12 mouse cellular contexts compared by ENCODE assay signal in the genomic region with DNA sequence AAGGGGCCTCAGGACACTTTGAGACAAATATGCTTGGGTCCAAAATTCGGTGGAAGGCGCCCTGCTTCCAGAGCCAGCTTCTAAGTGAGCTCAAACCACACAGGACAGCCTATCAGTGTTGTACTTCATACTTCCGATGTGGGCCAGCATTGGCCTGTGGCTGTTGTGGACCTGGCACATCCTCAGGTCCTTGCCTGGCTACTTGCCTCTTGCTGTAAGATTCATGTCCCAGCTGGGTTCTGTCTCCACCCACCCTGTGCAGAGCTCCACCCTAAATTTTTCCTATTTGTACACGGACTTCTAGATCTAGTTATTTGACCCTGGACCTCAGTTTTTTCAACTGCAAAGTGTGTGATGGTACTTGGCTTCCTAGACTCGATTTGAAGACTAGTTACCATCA. TPM values are rescaled to one million over a fixed set of nuclear protein-coding genes. Genes with fewer than 3 reads are reported as not detected.
DNase-seq lines count a peak whose midpoint lies in the region; ATAC-seq and TF ChIP-seq lines count a peak whose summit lies in the region.
"Had no signal": no experiment of that assay in that cellular context is flagged by ENCODE, and none has a peak within 500 bp of the region (broad histone marks: within the 10 kb centered on the region; RNA-seq: fewer than 3 reads in every experiment).

No protein-coding gene starts in this region.

- no peak overlapping the region for H3K9ac ChIP-seq in hindbrain, embryonic 12.5 days
- no peak overlapping the region for H3K9ac ChIP-seq in hindbrain, postnatal 0 days (replicated peaks; ENCODE audit: low read length)
- H3K9ac ChIP-seq: embryonic facial prominence, embryonic 15.5 days had no signal

- no peak overlapping the region for H3K4me3 ChIP-seq in hindbrain, embryonic 12.5 days
- no peak overlapping the region for H3K4me3 ChIP-seq in hindbrain, postnatal 0 days (ENCODE audit: low read length)
- 0 out of 2 replicates have a peak overlapping the region, but pooled peaks have one; percentile 0 for H3K4me3 ChIP-seq in embryonic facial prominence, embryonic 10.5 days
- H3K4me3 ChIP-seq: embryonic facial prominence, embryonic 15.5 days had no signal

- H3K4me2 ChIP-seq in hindbrain, embryonic 12.5 days (replicated peaks) = no peak overlapping the region
- H3K4me2 ChIP-seq in hindbrain, postnatal 0 days (ENCODE audit: low read depth, low read length) = no peak overlapping the region
- H3K4me2 ChIP-seq: embryonic facial prominence, embryonic 15.5 days had no signal

- ATAC-seq in hindbrain, embryonic 12.5 days (ENCODE audit: low FRiP score) = no peak
- no peak for ATAC-seq in hindbrain, postnatal 0 days

- H3K4me1 ChIP-seq in hindbrain, embryonic 12.5 days = no peaks in the 10 kb centered on the region
- H3K4me1 ChIP-seq in hindbrain, postnatal 0 days (ENCODE audit: insufficient read depth, low read length) = no peaks in the 10 kb centered on the region
- peaks cover 7% of the 10 kb centered on the region for H3K4me1 ChIP-seq in embryonic facial prominence, embryonic 10.5 days
- H3K4me1 ChIP-seq: embryonic facial prominence, embryonic 15.5 days had no signal

- H3K9me3 ChIP-seq in hindbrain, embryonic 12.5 days (replicated peaks) = no peaks in the 10 kb centered on the region
- H3K9me3 ChIP-seq in hindbrain, postnatal 0 days (ENCODE audit: low read length) = no peaks in the 10 kb centered on the region
- no peaks in the 10 kb centered on the region for H3K9me3 ChIP-seq in embryonic facial prominence, embryonic 10.5 days
- H3K9me3 ChIP-seq: embryonic facial prominence, embryonic 15.5 days had no signal

- no peak for TF ChIP-seq CTCF in hindbrain, postnatal 0 days (IDR thresholded peaks at IDR 0.05; ENCODE audit: low read depth)

- 72% methylated on average over 5 of the region's 5 CpGs for whole genome bisulfite sequencing in hindbrain, embryonic 12.5 days
- WGBS in hindbrain, postnatal 0 days = 53% methylated on average over 5 of the region's 5 CpGs
- WGBS in embryonic facial prominence, embryonic 10.5 days = 61% methylated on average over 5 of the region's 5 CpGs

- H3K27ac ChIP-seq in hindbrain, embryonic 12.5 days = 0 out of 2 replicates have a peak overlapping the region, but pooled peaks have one; percentile 30
- no peak overlapping the region for H3K27ac ChIP-seq in hindbrain, postnatal 0 days
- peak overlapping the region; percentile 41 for H3K27ac ChIP-seq in embryonic facial prominence, embryonic 10.5 days (replicated peaks)
- H3K27ac ChIP-seq: embryonic facial prominence, embryonic 15.5 days had no signal

- H3K36me3 ChIP-seq in hindbrain, embryonic 12.5 days = peaks cover 24% of the 10 kb centered on the region
- peaks cover 22% of the 10 kb centered on the region for H3K36me3 ChIP-seq in hindbrain, postnatal 0 days (ENCODE audit: insufficient read depth, low read length)
- H3K36me3 ChIP-seq in embryonic facial prominence, embryonic 10.5 days (replicated peaks) = peaks cover 58% of the 10 kb centered on the region

- DNase-seq in hindbrain, postnatal 0 days (ENCODE audit: low spot score) = no peak
- DNase-seq in embryonic facial prominence, embryonic 10.5 days (ENCODE audit: low spot score) = no peak
- DNase-seq in heart, adult 18-20 months = peak; percentile 61 to 68
- DNase-seq in heart, postnatal 4 days = peak; percentile 56
- no peak for DNase-seq in frontal cortex, postnatal 25 days (ENCODE audit: low spot score in 2 of 2)
- no peak for DNase-seq in embryo, embryonic 10.5 days (ENCODE audit: low spot score)
- DNase-seq in left cerebral cortex, adult 18-20 months (ENCODE audit: low spot score in 2 of 2) = no peak
- DNase-seq: B cell, adult 2 months; left cerebral cortex, postnatal 4 days; spleen, adult 18-20 months had no signal

- no peaks in the 10 kb centered on the region for H3K27me3 ChIP-seq in hindbrain, embryonic 12.5 days
- H3K27me3 ChIP-seq in hindbrain, postnatal 0 days (ENCODE audit: insufficient read depth, low read length) = no peaks in the 10 kb centered on the region
- no peaks in the 10 kb centered on the region for H3K27me3 ChIP-seq in embryonic facial prominence, embryonic 10.5 days (replicated peaks; ENCODE audit: low read depth, poor library complexity, severe bottlenecking)
- H3K27me3 ChIP-seq: embryonic facial prominence, embryonic 15.5 days had no signal

RNA-seq across cellular contexts. Expression of gene Hmgcl, which starts 10.7 kb away (rescaled TPM):
- polyA plus RNA-seq in hindbrain, embryonic 12.5 days (2016; fragmentation: Nextera tagmentation; extraction: Ambion mirVana) = 55.6 and 60.2 TPM in 2 replicates
- 27.0 and 38.6 TPM in 2 replicates for total RNA-seq in hindbrain, postnatal 0 days (2014; rRNA removed)
- 55.0 and 60.0 TPM in 2 replicates for polyA plus RNA-seq in hindbrain, postnatal 0 days (2015; fragmentation: Nextera tagmentation; extraction: Ambion mirVana)
- polyA plus RNA-seq in embryonic facial prominence, embryonic 10.5 days (2016; fragmentation: Nextera tagmentation; extraction: Ambion mirVana) = 64.3 and 68.6 TPM in 2 replicates
- 10 to 100 TPM; 87.3 to 91.7 TPM for total RNA-seq in heart, adult 18-20 months (2021)
- total RNA-seq in heart, postnatal 4 days (2021) = 10 to 100 TPM; 52.2 to 59.8 TPM
- total RNA-seq in left cerebral cortex, adult 18-20 months (2021) = 10 to 100 TPM; 36.0 to 36.7 TPM

RNA-seq across cellular contexts. Expression of gene Fuca1, which starts 15.0 kb away (rescaled TPM):
- 50.2 and 54.1 TPM in 2 replicates for polyA plus RNA-seq in hindbrain, embryonic 12.5 days (2016; fragmentation: Nextera tagmentation; extraction: Ambion mirVana)
- 42.5 and 43.6 TPM in 2 replicates for total RNA-seq in hindbrain, postnatal 0 days (2014; rRNA removed)
- 92.8 and 97.3 TPM in 2 replicates for polyA plus RNA-seq in hindbrain, postnatal 0 days (2015; fragmentation: Nextera tagmentation; extraction: Ambion mirVana)
- 45.4 and 46.8 TPM in 2 replicates for polyA plus RNA-seq in embryonic facial prominence, embryonic 10.5 days (2016; fragmentation: Nextera tagmentation; extraction: Ambion mirVana)
- total RNA-seq in heart, adult 18-20 months (2021) = 10 to 100 TPM; 31.7 to 35.3 TPM
- 10 to 100 TPM; 42.4 to 45.9 TPM for total RNA-seq in heart, postnatal 4 days (2021)
- total RNA-seq in left cerebral cortex, adult 18-20 months (2021) = 10 to 100 TPM; 33.6 to 36.5 TPM

RNA-seq across cellular contexts. Expression of gene Gale, which starts 28.0 kb away (rescaled TPM):
- polyA plus RNA-seq in hindbrain, embryonic 12.5 days (2016; fragmentation: Nextera tagmentation; extraction: Ambion mirVana) = 35.3 and 35.5 TPM in 2 replicates
- total RNA-seq in hindbrain, postnatal 0 days (2014; rRNA removed) = 36.2 and 41.2 TPM in 2 replicates
- 39.8 and 40.2 TPM in 2 replicates for polyA plus RNA-seq in hindbrain, postnatal 0 days (2015; fragmentation: Nextera tagmentation; extraction: Ambion mirVana)
- 39.7 and 40.2 TPM in 2 replicates for polyA plus RNA-seq in embryonic facial prominence, embryonic 10.5 days (2016; fragmentation: Nextera tagmentation; extraction: Ambion mirVana)
- 1 to 10 TPM; 1.8 to 2.7 TPM for total RNA-seq in heart, adult 18-20 months (2021)
- 1 to 10 TPM; 7.6 to 9.8 TPM for total RNA-seq in heart, postnatal 4 days (2021)
- total RNA-seq in left cerebral cortex, adult 18-20 months (2021) = 10 to 100 TPM; 25.0 to 28.0 TPM

RNA-seq across cellular contexts. Expression of gene Lypla2, which starts 36.9 kb away (rescaled TPM):
- polyA plus RNA-seq in hindbrain, embryonic 12.5 days (2016; fragmentation: Nextera tagmentation; extraction: Ambion mirVana) = 153 and 167 TPM in 2 replicates
- 135 and 172 TPM in 2 replicates for total RNA-seq in hindbrain, postnatal 0 days (2014; rRNA removed)
- 183 and 186 TPM in 2 replicates for polyA plus RNA-seq in hindbrain, postnatal 0 days (2015; fragmentation: Nextera tagmentation; extraction: Ambion mirVana)
- 207 and 217 TPM in 2 replicates for polyA plus RNA-seq in embryonic facial prominence, embryonic 10.5 days (2016; fragmentation: Nextera tagmentation; extraction: Ambion mirVana)
- total RNA-seq in heart, adult 18-20 months (2021) = 10 to 100 TPM; 36.6 to 37.8 TPM
- 10 to 100 TPM; 46.3 to 46.9 TPM for total RNA-seq in heart, postnatal 4 days (2021)
- 10 to 100 TPM; 94.5 to 97.4 TPM for total RNA-seq in left cerebral cortex, adult 18-20 months (2021)

RNA-seq across cellular contexts. Expression of gene Cnr2, which starts 40.3 kb away (rescaled TPM):
- polyA plus RNA-seq in hindbrain, embryonic 12.5 days (2016; fragmentation: Nextera tagmentation; extraction: Ambion mirVana) = 0.15 and 0.29 TPM in 2 replicates
- 0.04 and 0.58 TPM in 2 replicates for total RNA-seq in hindbrain, postnatal 0 days (2014; rRNA removed)
- polyA plus RNA-seq in hindbrain, postnatal 0 days (2015; fragmentation: Nextera tagmentation; extraction: Ambion mirVana) = 0.04 and 0.06 TPM in 2 replicates
- 0.15 and 0.43 TPM in 2 replicates for polyA plus RNA-seq in embryonic facial prominence, embryonic 10.5 days (2016; fragmentation: Nextera tagmentation; extraction: Ambion mirVana)
- total RNA-seq in heart, adult 18-20 months (2021) = 1 to 10 TPM in 1 of 2 experiments, under 1 TPM in 1; 0.52 to 1.7 TPM
- total RNA-seq in heart, postnatal 4 days (2021) = under 1 TPM; 0.68 to 0.74 TPM
- total RNA-seq in left cerebral cortex, adult 18-20 months (2021) = not detected

Comparison
In these comparisons a context has a peak if more than half of its experiments do, and no peak if none do; other contexts are left out.
1. DNase-seq: peak in heart, adult 18-20 months (2 of 2) and heart, postnatal 4 days (single experiment); none in hindbrain, postnatal 0 days (single experiment), embryonic facial prominence, embryonic 10.5 days (single experiment), frontal cortex, postnatal 25 days (0 of 2), embryo, embryonic 10.5 days (single experiment) and left cerebral cortex, adult 18-20 months (0 of 2).